Mouse (Mus musculus) MEL (cell line): Measurements from ENCODE around the gene Git1. TPM values are rescaled to one million over a fixed set of nuclear protein-coding genes. Genes with fewer than 3 reads are reported as not detected.

ENCODE experiments used
- DNase-seq: peaks from one replicate; pipeline ENCODE4 v3.0.0; 2011; ENCODE audit warnings: low read depth, low spot score
- H3K27ac ChIP-seq: 2 replicates; pipeline ENCODE4 v1.5.1; 2012; ENCODE audit warnings: low read depth, mild to moderate bottlenecking, control low read depth, low read length, moderate library complexity; ENCODE audit not compliant: control insufficient read depth
- H3K27me3 ChIP-seq, 2 experiments: fragments of 150-350 bp in 1 of 2; sonication (generic) in 1 of 2; 2 replicates each; pipeline ENCODE4 v1.6.1; 2012; ENCODE audit warnings: low read length in 2 of 2, mild to moderate bottlenecking in 2 of 2, improper control_type of control experiment in 1 of 2, moderate library complexity in 1 of 2; ENCODE audit not compliant: insufficient read depth in 2 of 2, control insufficient read depth in 1 of 2
- H3K36me3 ChIP-seq, 2 experiments: 2 replicates each; pipeline ENCODE4 v1.6.1; 2012 to 2014; ENCODE audit warnings: low read length in 2 of 2, improper control_type of control experiment in 1 of 2, inconsistent platforms in 1 of 2, mild to moderate bottlenecking in 1 of 2; ENCODE audit not compliant: insufficient read depth in 2 of 2, control insufficient read depth in 1 of 2
- H3K4me1 ChIP-seq, 2 experiments: fragments of 150-350 bp in 1 of 2; sonication (generic) in 1 of 2; 2 replicates each; pipeline ENCODE4 v1.6.1; 2012; ENCODE audit warnings: low read length in 2 of 2, improper control_type of control experiment in 1 of 2, mild to moderate bottlenecking in 1 of 2; ENCODE audit not compliant: insufficient read depth in 2 of 2, control insufficient read depth in 1 of 2
- H3K4me3 ChIP-seq, 2 experiments: fragments of 150-350 bp in 1 of 2; sonication (generic) in 1 of 2; 2 replicates each; pipeline ENCODE4 v1.5.1; 2012; ENCODE audit warnings: low read depth in 2 of 2, low read length in 2 of 2, mild to moderate bottlenecking in 2 of 2, moderate library complexity in 2 of 2, control low read depth in 1 of 2, improper control_type of control experiment in 1 of 2; ENCODE audit not compliant: control insufficient read depth in 1 of 2, insufficient read depth in 1 of 2
- H3K79me2 ChIP-seq: 2 replicates; pipeline ENCODE4 v1.6.1; 2012; ENCODE audit warnings: mild to moderate bottlenecking, low read length, moderate library complexity; ENCODE audit not compliant: control insufficient read depth, poor library complexity, insufficient read depth
- H3K9ac ChIP-seq: 2 replicates; pipeline ENCODE4 v1.6.1; 2012; ENCODE audit warnings: low read depth, mild to moderate bottlenecking, control low read depth, low read length, moderate library complexity; ENCODE audit not compliant: control insufficient read depth, poor library complexity, severe bottlenecking
- H3K9me3 ChIP-seq: fragments of 150-350 bp; sonication (generic); replicated peaks from 2 replicates; pipeline ENCODE4 v1.6.1; 2012; ENCODE audit warnings: mild to moderate bottlenecking, low read length, improper control_type of control experiment, moderate library complexity; ENCODE audit not compliant: insufficient read depth
- BHLHE40 ChIP-seq: IDR thresholded peaks from 2 replicates; pipeline ENCODE4 v1.6.1; 2012; ENCODE audit warnings: low read depth, mild to moderate bottlenecking, inconsistent platforms, low read length, improper control_type of control experiment, borderline replicate concordance
- CHD2 ChIP-seq: IDR thresholded peaks from 2 replicates; pipeline ENCODE4 v1.6.1; 2011; ENCODE audit warnings: low read length, improper control_type of control experiment
- CTCF ChIP-seq, 3 experiments: IDR thresholded peaks in 2 of 3; conservative IDR thresholded peaks in 1 of 3; 2 replicates each; pipeline ENCODE4 v1.5.1; 2011 to 2012; ENCODE audit warnings: low read length in 3 of 3, low read depth in 2 of 3, mild to moderate bottlenecking in 2 of 3, improper control_type of control experiment in 1 of 3, inconsistent platforms in 1 of 3, mixed read lengths in 1 of 3, moderate library complexity in 1 of 3; ENCODE audit not compliant: control insufficient read depth in 1 of 3, insufficient read depth in 1 of 3, poor library complexity in 1 of 3, severe bottlenecking in 1 of 3
- ELF1 ChIP-seq: IDR thresholded peaks from 2 replicates; pipeline ENCODE4 v1.6.1; 2014; ENCODE audit warnings: low read depth, mild to moderate bottlenecking, inconsistent platforms, low read length, improper control_type of control experiment, moderate library complexity
- GABPA ChIP-seq: IDR thresholded peaks from 2 replicates; pipeline ENCODE4 v1.6.1; 2012; ENCODE audit warnings: low read depth, mild to moderate bottlenecking, inconsistent platforms, low read length, improper control_type of control experiment, moderate library complexity
- GATA1 ChIP-seq: IDR thresholded peaks from 2 replicates; pipeline ENCODE4 v1.6.1; 2011; ENCODE audit warnings: low read depth, low read length, improper control_type of control experiment
- JUND ChIP-seq: IDR thresholded peaks from 2 replicates; pipeline ENCODE4 v1.6.1; 2011; ENCODE audit warnings: low read depth, mild to moderate bottlenecking, improper control_type of control experiment, low read length
- MAFK ChIP-seq: IDR thresholded peaks from 2 replicates; pipeline ENCODE4 v1.6.1; 2011; ENCODE audit warnings: low read depth, mild to moderate bottlenecking, low read length, improper control_type of control experiment, borderline replicate concordance
- MAX ChIP-seq: IDR thresholded peaks from 2 replicates; pipeline ENCODE4 v1.6.1; 2011; ENCODE audit warnings: low read length, improper control_type of control experiment
- MAZ ChIP-seq: IDR thresholded peaks from 2 replicates; pipeline ENCODE4 v1.6.1; 2012; ENCODE audit warnings: low read depth, mild to moderate bottlenecking, inconsistent platforms, low read length, improper control_type of control experiment
- MYB ChIP-seq: IDR thresholded peaks from 2 replicates; pipeline ENCODE4 v1.6.1; 2011; ENCODE audit warnings: mild to moderate bottlenecking, low read depth, low read length, improper control_type of control experiment
- POLR2A ChIP-seq, 2 experiments: IDR thresholded peaks; 2 replicates each; pipeline ENCODE4 v1.6.1; 2011 to 2012; ENCODE audit warnings: low read length in 2 of 2, mild to moderate bottlenecking in 2 of 2, control low read depth in 1 of 2, improper control_type of control experiment in 1 of 2, low read depth in 1 of 2, moderate library complexity in 1 of 2; ENCODE audit not compliant: control insufficient read depth in 1 of 2, insufficient read depth in 1 of 2, poor library complexity in 1 of 2
- SIN3A ChIP-seq: IDR thresholded peaks from 2 replicates; pipeline ENCODE4 v1.6.1; 2012; ENCODE audit warnings: low read length, improper control_type of control experiment, inconsistent platforms
- TAL1 ChIP-seq: IDR thresholded peaks from 2 replicates; pipeline ENCODE4 v1.6.1; 2012; ENCODE audit warnings: mild to moderate bottlenecking, inconsistent platforms, low read length, moderate library complexity, mixed read lengths
- TCF12 ChIP-seq: IDR thresholded peaks from 2 replicates; pipeline ENCODE4 v1.6.1; 2014; ENCODE audit warnings: low read depth, mild to moderate bottlenecking, inconsistent platforms, low read length, improper control_type of control experiment, moderate library complexity
- USF2 ChIP-seq, 2 experiments: IDR thresholded peaks; 2 replicates each; pipeline ENCODE4 v1.6.1; 2011 to 2012; ENCODE audit warnings: improper control_type of control experiment in 2 of 2, low read length in 2 of 2, borderline replicate concordance in 1 of 2, inconsistent platforms in 1 of 2, low read depth in 1 of 2, mild to moderate bottlenecking in 1 of 2; ENCODE audit not compliant: insufficient read depth in 1 of 2
- ZNF384 ChIP-seq: IDR thresholded peaks from 2 replicates; pipeline ENCODE4 v1.6.1; 2012; ENCODE audit warnings: low read depth, mild to moderate bottlenecking, inconsistent platforms, low read length, improper control_type of control experiment
- polyA plus RNA-seq, 2 experiments: library from polyadenylated mRNA; stranded (reverse) in 1 of 2; unstranded in 1 of 2; fragments of >175 nt in 1 of 2; fragments of >200 nt in 1 of 2; gene quantifications; 2 replicates each; pipeline versions ENCODE4 v1.2.1 to v1.2.4; 2012; ENCODE audit warnings: low replicate concordance in 2 of 2, low read depth in 1 of 2; ENCODE audit not compliant: insufficient read length in 2 of 2, insufficient read depth in 1 of 2, missing spikeins in 1 of 2
- total RNA-seq: library from RNA; depleted of rRNA; stranded (reverse); fragments of 300-350 nt; gene quantifications from 2 replicates; pipeline ENCODE4 v1.2.3, GENCODE M21; 2012

Gene Git1
- total and polyA plus RNA-seq, 3 experiments = 33.1 to 81.4 TPM; not detected in 1

DNA sequence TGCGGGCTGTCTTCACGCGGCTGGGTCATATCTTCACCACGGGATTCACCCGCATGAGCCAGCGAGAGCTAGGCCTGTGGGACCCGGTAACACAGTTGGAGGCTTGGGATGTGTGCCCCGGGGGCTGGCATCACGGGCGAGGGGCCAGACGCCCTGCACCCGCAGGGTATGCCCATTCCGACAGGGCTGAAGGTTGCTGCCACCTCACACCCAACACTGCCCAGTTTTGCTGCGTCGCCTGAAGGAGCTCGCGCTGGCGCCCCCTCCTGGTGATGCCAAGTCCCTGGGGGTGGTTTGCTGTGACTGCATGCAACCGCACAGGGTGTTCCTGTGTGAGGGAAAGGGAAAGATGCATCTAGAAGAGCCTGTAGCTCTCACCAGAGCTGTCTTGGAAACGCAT, 25.6 kb upstream of the Git1 start (continued):
- no peak for TF ChIP-seq CHD2
- no peak for TF ChIP-seq JUND
- no peak for TF ChIP-seq GABPA
- TF ChIP-seq POLR2A (IDR thresholded peaks at IDR 0.05; ENCODE audit: control insufficient read depth in 1 of 2, insufficient read depth in 1 of 2, low read depth in 1 of 2, low read length in 2 of 2, poor library complexity in 1 of 2) = peak in 1 of 2 experiments; percentile 39; a peak in 1 of 4 replicates
- peak; percentile 44; the same call in 1 of the 2 replicates for TF ChIP-seq ELF1

GRCm38 (mm10) chr11:77468397-77468796, 25.0 kb upstream of the Git1 start:
- DNase-seq = no peak
- Histone ChIP-seq H3K36me3 (no peaks in the 10 kb centered on the region; a peak in 1 of 4 replicates), H3K9ac (no peak overlapping the region), H3K27me3 (no peaks in the 10 kb centered on the region), H3K9me3 (no peaks in the 10 kb centered on the region), H3K27ac (no peak overlapping the region), H3K4me1 (no peaks in the 10 kb centered on the region), H3K4me3 (no peak overlapping the region), H3K79me2 (no peaks in the 10 kb centered on the region)
- TF ChIP-seq MAX = no peak
- TF ChIP-seq MAFK = peak; percentile 87

DNA sequence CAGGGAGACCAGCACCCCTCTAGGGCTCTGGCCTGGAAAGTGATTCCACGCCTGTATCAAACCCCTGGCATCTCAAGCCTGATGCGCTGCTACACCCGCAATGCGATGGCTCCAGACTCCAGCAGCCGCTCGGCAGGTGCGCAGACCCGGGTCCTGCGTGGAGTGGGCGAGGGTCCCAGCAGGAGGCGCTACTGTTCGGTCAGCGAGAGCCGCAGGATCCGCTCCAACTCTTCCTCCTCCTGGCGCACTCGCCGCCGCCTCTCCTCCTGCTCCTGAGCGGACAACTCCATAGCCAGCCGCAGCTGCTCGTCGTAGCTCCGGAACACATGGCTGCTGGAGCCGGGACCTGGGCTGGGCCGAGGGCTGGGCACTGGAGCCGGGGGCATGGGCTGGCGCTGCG, 22.0 kb upstream of the Git1 start:
- Histone ChIP-seq H3K79me2 (no peaks in the 10 kb centered on the region), H3K27me3 (no peaks in the 10 kb centered on the region), H3K27ac (no peak overlapping the region), H3K9ac (no peak overlapping the region), H3K4me1 (no peaks in the 10 kb centered on the region), H3K4me3 (no peak overlapping the region), H3K9me3 (no peaks in the 10 kb centered on the region), H3K36me3 (peaks cover 0 to 3% of the 10 kb centered on the region in 2 experiments; a peak in 2 of 4 replicates)
- DNase-seq = no peak
- no peak for TF ChIP-seq ELF1
- peak; percentile 8 to 59 (median 25); a peak in 4 of 6 replicates for TF ChIP-seq CTCF (IDR thresholded peaks at IDR 0.05 in 2 of 3, conservative IDR thresholded peaks at IDR 0.05 in 1 of 3; ENCODE audit: control insufficient read depth in 1 of 3, insufficient read depth in 1 of 3, low read depth in 2 of 3, low read length in 3 of 3, poor library complexity in 1 of 3, severe bottlenecking in 1 of 3)
- TF ChIP-seq GATA1 = no peak
- TF ChIP-seq MYB = no peak

GRCm38 (mm10) chr11:77472775-77473174, 20.6 kb upstream of the Git1 start:
- H3K4me3 ChIP-seq = no peak overlapping the region
- no peaks in the 10 kb centered on the region for H3K27me3 ChIP-seq
- H3K79me2 ChIP-seq = no peaks in the 10 kb centered on the region
- TF ChIP-seq TAL1 (no peak), BHLHE40 (no peak), SIN3A (no peak), USF2 (IDR thresholded peaks at IDR 0.05; ENCODE audit: borderline replicate concordance in 1 of 2, insufficient read depth in 1 of 2, low read depth in 1 of 2, low read length in 2 of 2) (no peak), TCF12 (no peak), MAZ (no peak), ZNF384 (no peak)
- H3K36me3 ChIP-seq = peaks cover 0 to 3% of the 10 kb centered on the region in 2 experiments; a peak in 2 of 4 replicates
- DNase-seq = no peak
- no peak overlapping the region for H3K27ac ChIP-seq
- H3K9me3 ChIP-seq = no peaks in the 10 kb centered on the region
- H3K4me1 ChIP-seq = no peaks in the 10 kb centered on the region
- H3K9ac ChIP-seq = no peak overlapping the region
